In genomic region chrX:7670390-7670881, GRCm38 (mm10) we compare ENCODE assay signal across 8 mouse cellular contexts. TPM values are rescaled to one million over a fixed set of nuclear protein-coding genes. Genes with fewer than 3 reads are reported as not detected.
DNase-seq lines count a peak whose midpoint lies in the region; ATAC-seq and TF ChIP-seq lines count a peak whose summit lies in the region.

No protein-coding gene starts in this region.

- peak overlapping the region; percentile 46 for H3K4me3 ChIP-seq in left cerebral cortex, adult 2 months
- peak overlapping the region; percentile 35 for H3K4me3 ChIP-seq in hindbrain, postnatal 0 days (ENCODE audit: low read length)
- peak overlapping the region; percentile 55 for H3K4me3 ChIP-seq in liver, embryonic 12.5 days
- H3K4me3 ChIP-seq in stomach, postnatal 0 days (ENCODE audit: low read depth, low read length) = peak overlapping the region; percentile 55

- TF ChIP-seq CTCF in left cerebral cortex, adult 2 months (IDR thresholded peaks at IDR 0.05) = no peak
- no peak for TF ChIP-seq CTCF in hindbrain, postnatal 0 days (IDR thresholded peaks at IDR 0.05; ENCODE audit: low read depth)
- no peak for TF ChIP-seq CTCF in stomach, postnatal 0 days (IDR thresholded peaks at IDR 0.05; ENCODE audit: low read depth)

- no peaks in the 10 kb centered on the region for H3K36me3 ChIP-seq in hindbrain, postnatal 0 days (ENCODE audit: insufficient read depth, low read length)
- peaks cover 7% of the 10 kb centered on the region for H3K36me3 ChIP-seq in liver, embryonic 12.5 days
- no peaks in the 10 kb centered on the region for H3K36me3 ChIP-seq in stomach, postnatal 0 days (ENCODE audit: control insufficient read depth, insufficient read depth, low read length)

- no peaks in the 10 kb centered on the region for H3K27me3 ChIP-seq in hindbrain, postnatal 0 days (ENCODE audit: insufficient read depth, low read length)
- no peaks in the 10 kb centered on the region for H3K27me3 ChIP-seq in liver, embryonic 12.5 days (replicated peaks)
- H3K27me3 ChIP-seq in stomach, postnatal 0 days (ENCODE audit: control insufficient read depth, insufficient read depth, low read length) = no peaks in the 10 kb centered on the region

- H3K4me1 ChIP-seq in hindbrain, postnatal 0 days (ENCODE audit: insufficient read depth, low read length) = no peaks in the 10 kb centered on the region
- peaks cover 28% of the 10 kb centered on the region for H3K4me1 ChIP-seq in liver, embryonic 12.5 days
- no peaks in the 10 kb centered on the region for H3K4me1 ChIP-seq in stomach, postnatal 0 days (replicated peaks; ENCODE audit: control insufficient read depth, insufficient read depth)

- TF ChIP-seq EP300 in stomach, postnatal 0 days (optimal IDR thresholded peaks at IDR 0.05) = no peak

- no peak overlapping the region; the same call in 1 of the 2 replicates for H3K9ac ChIP-seq in hindbrain, postnatal 0 days (replicated peaks; ENCODE audit: low read length)
- peak overlapping the region; percentile 53 for H3K9ac ChIP-seq in liver, embryonic 12.5 days
- H3K9ac ChIP-seq in stomach, postnatal 0 days (ENCODE audit: low read length) = peak overlapping the region; percentile 60

- peak in 1 of 2 experiments; percentile 50 for DNase-seq in left cerebral cortex, adult 2 months (ENCODE audit: extremely low spot score in 1 of 2, low spot score in 2 of 2)
- DNase-seq in left cerebral cortex, adult 8-10 months (ENCODE audit: low spot score in 2 of 2) = no peak
- DNase-seq in cerebellum, postnatal 10 days = peak; percentile 85 to 91
- peak; percentile 66 for DNase-seq in gastrocnemius, postnatal 10 days
- DNase-seq in hindbrain, postnatal 0 days (ENCODE audit: low spot score) = peak; percentile 42
- DNase-seq in stomach, postnatal 0 days (ENCODE audit: low spot score) = peak; percentile 83

- no peaks in the 10 kb centered on the region for H3K9me3 ChIP-seq in hindbrain, postnatal 0 days (ENCODE audit: low read length)
- no peaks in the 10 kb centered on the region for H3K9me3 ChIP-seq in liver, embryonic 12.5 days (replicated peaks)
- no peaks in the 10 kb centered on the region for H3K9me3 ChIP-seq in stomach, postnatal 0 days (ENCODE audit: control insufficient read depth, low read length)

- peak overlapping the region; percentile 67 for H3K27ac ChIP-seq in left cerebral cortex, adult 2 months
- 0 out of 2 replicates have a peak overlapping the region, but pooled peaks have one; percentile 20 for H3K27ac ChIP-seq in hindbrain, postnatal 0 days
- no peak overlapping the region for H3K27ac ChIP-seq in liver, embryonic 12.5 days
- H3K27ac ChIP-seq in stomach, postnatal 0 days (replicated peaks) = peak overlapping the region; percentile 86

- peak overlapping the region; percentile 50 for H3K4me2 ChIP-seq in hindbrain, postnatal 0 days (ENCODE audit: low read depth, low read length)
- peak overlapping the region; percentile 74 for H3K4me2 ChIP-seq in liver, embryonic 12.5 days
- peak overlapping the region; percentile 50 for H3K4me2 ChIP-seq in stomach, postnatal 0 days (replicated peaks; ENCODE audit: low read depth)

- ATAC-seq in hindbrain, postnatal 0 days = peak; percentile 58
- ATAC-seq in liver, embryonic 12.5 days = peak; percentile 71
- ATAC-seq in monocyte, adult 5-6 weeks (replicated peaks; ENCODE audit: insufficient number of reproducible peaks, low FRiP score, low TSS enrichment, poor library complexity, severe bottlenecking) = peak; percentile 48
- peak; percentile 74 for ATAC-seq in stomach, postnatal 0 days (ENCODE audit: low FRiP score, low TSS enrichment)

- intact Hi-C loops in left cerebral cortex, adult 2 months (cut with DNase I) = loop anchor here (10.0 kb wide), 1 partner anchor 346 kb away; no protein-coding TSS in a partner anchor

- 23% methylated on average over 13 of the region's 19 CpGs for WGBS in hindbrain, postnatal 0 days
- 18% methylated on average over 17 of the region's 19 CpGs for WGBS in liver, embryonic 12.5 days (ENCODE audit: insufficient replicate concordance)
- 11% methylated on average over 15 of the region's 19 CpGs for WGBS in stomach, postnatal 0 days

RNA-seq across cellular contexts. Expression of gene Plp2, which starts 0.8 kb away (rescaled TPM):
- 1 to 10 TPM; 6.5 to 8.8 TPM for total RNA-seq in left cerebral cortex, adult 2 months (2021)
- total RNA-seq in left cerebral cortex, adult 8-10 months (2022) = 10 to 100 TPM in 2 of 4 experiments, 1 to 10 TPM in 2; 6.3 to 11.0 (median 10.2) TPM
- total RNA-seq in gastrocnemius, postnatal 10 days (2021) = 10 to 100 TPM; 54.2 to 55.4 TPM
- total RNA-seq in hindbrain, postnatal 0 days (2014; rRNA removed) = 12.9 and 27.7 TPM in 2 replicates
- polyA plus RNA-seq in hindbrain, postnatal 0 days (2015; fragmentation: Nextera tagmentation; extraction: Ambion mirVana) = 25.2 and 26.5 TPM in 2 replicates
- 36.2 and 37.6 TPM in 2 replicates for polyA plus RNA-seq in liver, embryonic 12.5 days (2016; fragmentation: Nextera tagmentation; extraction: Ambion mirVana)
- 38.4 to 68.2 TPM (median 39.7 TPM) in 3 replicates for total RNA-seq in monocyte, adult 5-6 weeks (2017)
- polyA plus RNA-seq in stomach, postnatal 0 days (2015; fragmentation: Nextera tagmentation; extraction: Ambion mirVana) = 262 and 271 TPM in 2 replicates

RNA-seq across cellular contexts. Expression of gene Magix, which starts 10.6 kb away (rescaled TPM):
- total RNA-seq in left cerebral cortex, adult 2 months (2021) = under 1 TPM; 0.16 to 0.43 TPM
- under 1 TPM in 3 of 4 experiments, not detected in 1; 0.26 to 0.46 (median 0.26) TPM for total RNA-seq in left cerebral cortex, adult 8-10 months (2022)
- 1 to 10 TPM; 2.8 to 3.3 TPM for total RNA-seq in gastrocnemius, postnatal 10 days (2021)
- total RNA-seq in hindbrain, postnatal 0 days (2014; rRNA removed) = 4.2 TPM in 1 of 2 replicates, not detected in the other
- polyA plus RNA-seq in hindbrain, postnatal 0 days (2015; fragmentation: Nextera tagmentation; extraction: Ambion mirVana) = 0.18 and 0.29 TPM in 2 replicates
- polyA plus RNA-seq in liver, embryonic 12.5 days (2016; fragmentation: Nextera tagmentation; extraction: Ambion mirVana) = 0.04 TPM in 1 of 2 replicates, not detected in the other
- not detected in 3 replicates for total RNA-seq in monocyte, adult 5-6 weeks (2017)
- polyA plus RNA-seq in stomach, postnatal 0 days (2015; fragmentation: Nextera tagmentation; extraction: Ambion mirVana) = 0.95 and 1.3 TPM in 2 replicates

RNA-seq across cellular contexts. Expression of gene Prickle3, which starts 13.4 kb away (rescaled TPM):
- total RNA-seq in left cerebral cortex, adult 2 months (2021) = 1 to 10 TPM; 1.1 to 2.4 TPM
- 1 to 10 TPM; 1.7 to 2.9 (median 2.6) TPM for total RNA-seq in left cerebral cortex, adult 8-10 months (2022)
- total RNA-seq in gastrocnemius, postnatal 10 days (2021) = 10 to 100 TPM in 1 of 2 experiments, 1 to 10 TPM in 1; 8.7 to 11.1 TPM
- total RNA-seq in hindbrain, postnatal 0 days (2014; rRNA removed) = 1.6 and 1.8 TPM in 2 replicates
- polyA plus RNA-seq in hindbrain, postnatal 0 days (2015; fragmentation: Nextera tagmentation; extraction: Ambion mirVana) = 1.1 and 1.6 TPM in 2 replicates
- polyA plus RNA-seq in liver, embryonic 12.5 days (2016; fragmentation: Nextera tagmentation; extraction: Ambion mirVana) = 1.3 and 1.4 TPM in 2 replicates
- total RNA-seq in monocyte, adult 5-6 weeks (2017) = 8.0 to 14.9 TPM (median 10.3 TPM) in 3 replicates
- polyA plus RNA-seq in stomach, postnatal 0 days (2015; fragmentation: Nextera tagmentation; extraction: Ambion mirVana) = 8.5 and 9.7 TPM in 2 replicates

RNA-seq across cellular contexts. Expression of gene Gpkow, which starts 26.5 kb away (rescaled TPM):
- 10 to 100 TPM; 32.9 to 34.5 TPM for total RNA-seq in left cerebral cortex, adult 2 months (2021)
- 10 to 100 TPM; 32.9 to 36.4 (median 33.5) TPM for total RNA-seq in left cerebral cortex, adult 8-10 months (2022)
- total RNA-seq in gastrocnemius, postnatal 10 days (2021) = 10 to 100 TPM; 19.6 to 19.8 TPM
- 11.0 and 12.0 TPM in 2 replicates for total RNA-seq in hindbrain, postnatal 0 days (2014; rRNA removed)
- 38.4 and 38.8 TPM in 2 replicates for polyA plus RNA-seq in hindbrain, postnatal 0 days (2015; fragmentation: Nextera tagmentation; extraction: Ambion mirVana)
- 18.9 and 20.8 TPM in 2 replicates for polyA plus RNA-seq in liver, embryonic 12.5 days (2016; fragmentation: Nextera tagmentation; extraction: Ambion mirVana)
- 46.2 to 57.8 TPM (median 57.1 TPM) in 3 replicates for total RNA-seq in monocyte, adult 5-6 weeks (2017)
- polyA plus RNA-seq in stomach, postnatal 0 days (2015; fragmentation: Nextera tagmentation; extraction: Ambion mirVana) = 18.0 and 18.5 TPM in 2 replicates

RNA-seq across cellular contexts. Expression of gene Syp, which starts 32.2 kb away (rescaled TPM):
- 1,000 to 10,000 TPM; 1,746 to 1,868 TPM for total RNA-seq in left cerebral cortex, adult 2 months (2021)
- 1,000 to 10,000 TPM; 1,778 to 2,065 (median 1,954) TPM for total RNA-seq in left cerebral cortex, adult 8-10 months (2022)
- 1 to 10 TPM; 2.4 TPM for total RNA-seq in gastrocnemius, postnatal 10 days (2021)
- total RNA-seq in hindbrain, postnatal 0 days (2014; rRNA removed) = 500 and 512 TPM in 2 replicates
- 320 and 325 TPM in 2 replicates for polyA plus RNA-seq in hindbrain, postnatal 0 days (2015; fragmentation: Nextera tagmentation; extraction: Ambion mirVana)
- 0.41 and 0.76 TPM in 2 replicates for polyA plus RNA-seq in liver, embryonic 12.5 days (2016; fragmentation: Nextera tagmentation; extraction: Ambion mirVana)
- 1.7 to 5.0 TPM in 2 of 3 replicates, not detected in the other for total RNA-seq in monocyte, adult 5-6 weeks (2017)
- polyA plus RNA-seq in stomach, postnatal 0 days (2015; fragmentation: Nextera tagmentation; extraction: Ambion mirVana) = 6.5 and 6.8 TPM in 2 replicates

Comparison
In these comparisons a context has a peak if more than half of its experiments do, and no peak if none do; other contexts are left out.
1. DNase-seq: peak in cerebellum, postnatal 10 days (2 of 2), gastrocnemius, postnatal 10 days (single experiment), hindbrain, postnatal 0 days (single experiment) and stomach, postnatal 0 days (single experiment); none in left cerebral cortex, adult 8-10 months (0 of 2).
2. Peak in every context shown above with its lines, with median percentiles within 50 percentile points of each other: H3K4me3 ChIP-seq, ATAC-seq and H3K4me2 ChIP-seq.